Mouse (Mus musculus) adrenal gland, adult 18-20 months (tissue): ENCODE results near the gene Exosc6. TPM values are rescaled to one million over a fixed set of nuclear protein-coding genes. Genes with fewer than 3 reads are reported as not detected.

Experiments
- microRNA-seq, 2 experiments: library from miRNA; unstranded; fragments of <30 nt; microRNA quantifications; one replicate each; pipeline ENCODE4 v1.2.0; 2021; ENCODE audit warnings: borderline number of aligned reads in 2 of 2
- total RNA-seq, 2 experiments: library from RNA; stranded (reverse); gene quantifications; 1 replicate in 1 of 2; 2 replicates in 1 of 2; pipeline ENCODE4 v1.2.3; 2021

Exosc6 gene
- total RNA-seq, 2 experiments from 2014 or later: not detected

Small RNAs within 50 kb of the gene (microRNA-seq; reads per million reads assigned to microRNA genes)
- gene Gm24103: 0 reads per million in 2 experiments
- gene Mir3473d: 0 reads per million in 2 experiments

Other genes starting within 250 kb of the Exosc6 start
- gene Cog4, start 209.7 kb upstream of the Exosc6 start, total RNA-seq: 10 to 100 TPM; 78.4 to 92.3 TPM
- gene Sf3b3, start 209.6 kb upstream of the Exosc6 start, total RNA-seq: 10 to 100 TPM; 54.0 to 65.8 TPM
- gene Fuk, start 153.9 kb upstream of the Exosc6 start, total RNA-seq: 1 to 10 TPM; 8.3 to 8.7 TPM
- 10 to 100 TPM; 16.0 to 18.1 TPM for gene St3gal2, start 136.4 kb upstream of the Exosc6 start, total RNA-seq
- 10 to 100 TPM; 37.2 to 37.3 TPM for gene Ddx19a, start 58.5 kb upstream of the Exosc6 start, total RNA-seq
- 10 to 100 TPM in 1 of 2 experiments, 1 to 10 TPM in 1; 9.4 to 10.0 TPM for gene Ddx19b, start 24.6 kb upstream of the Exosc6 start, total RNA-seq
- gene Aars, start 23.2 kb upstream of the Exosc6 start, total RNA-seq: 100 to 1,000 TPM in 1 of 2 experiments, 10 to 100 TPM in 1; 81.9 to 140 TPM
- gene Clec18a, start 36.1 kb downstream of the Exosc6 start, total RNA-seq: not detected
- gene Pdpr, start 38.3 kb downstream of the Exosc6 start, total RNA-seq: 10 to 100 TPM; 42.5 TPM
- 100 to 1,000 TPM in 1 of 2 experiments, 10 to 100 TPM in 1; 97.6 to 124 TPM for gene Glg1, start 202.9 kb downstream of the Exosc6 start, total RNA-seq
- 10 to 100 TPM; 30.8 to 54.7 TPM for gene Rfwd3, start 243.9 kb downstream of the Exosc6 start, total RNA-seq